Mouse (Mus musculus): Measurements from ENCODE around the gene Sfxn5.

DNA sequence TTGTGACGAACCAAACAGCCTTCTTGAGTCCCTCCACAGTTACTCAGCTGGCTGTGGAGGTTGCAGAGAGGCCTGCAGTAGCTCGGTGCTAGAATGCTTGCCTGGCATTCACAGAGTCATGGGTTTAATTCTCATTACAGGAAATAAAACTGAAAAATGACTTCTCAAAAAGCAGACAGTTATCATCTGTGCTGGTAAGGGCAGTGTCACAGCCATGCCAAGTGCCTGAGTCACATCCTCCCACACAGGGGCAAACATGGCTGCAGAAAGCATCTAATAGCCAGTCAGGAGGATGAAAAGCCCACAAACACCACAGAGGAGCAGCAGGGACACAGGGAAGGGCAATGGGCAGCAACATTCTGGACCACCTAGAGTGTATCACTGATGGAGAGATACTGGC, 49.6 kb upstream of the Sfxn5 start:
- TF ChIP-seq POLR2A (IDR thresholded peaks at IDR 0.05; ENCODE audit: extremely low read depth, insufficient read depth, low read length) (no peak), CTCF (IDR thresholded peaks at IDR 0.05; ENCODE audit: extremely low read depth, insufficient read depth, low read length) (no peak)

Measured in cortical plate, adult 2 months (tissue).